Mouse (Mus musculus) olfactory bulb, adult 2 months (tissue): Measurements from ENCODE around the gene Fam241b.

ENCODE experiments used
- CTCF ChIP-seq: fragments of 200-500 bp; IDR thresholded peaks from 2 replicates; pipeline ENCODE4 v1.5.1; 2012; ENCODE audit warnings: low read depth, mild to moderate bottlenecking, low read length, moderate library complexity; ENCODE audit not compliant: insufficient read depth
- POLR2A ChIP-seq: fragments of 200-500 bp; IDR thresholded peaks from 2 replicates; pipeline ENCODE4 v1.6.1; 2012; ENCODE audit warnings: mild to moderate bottlenecking, low read depth, low read length, moderate library complexity; ENCODE audit not compliant: insufficient read depth

DNA sequence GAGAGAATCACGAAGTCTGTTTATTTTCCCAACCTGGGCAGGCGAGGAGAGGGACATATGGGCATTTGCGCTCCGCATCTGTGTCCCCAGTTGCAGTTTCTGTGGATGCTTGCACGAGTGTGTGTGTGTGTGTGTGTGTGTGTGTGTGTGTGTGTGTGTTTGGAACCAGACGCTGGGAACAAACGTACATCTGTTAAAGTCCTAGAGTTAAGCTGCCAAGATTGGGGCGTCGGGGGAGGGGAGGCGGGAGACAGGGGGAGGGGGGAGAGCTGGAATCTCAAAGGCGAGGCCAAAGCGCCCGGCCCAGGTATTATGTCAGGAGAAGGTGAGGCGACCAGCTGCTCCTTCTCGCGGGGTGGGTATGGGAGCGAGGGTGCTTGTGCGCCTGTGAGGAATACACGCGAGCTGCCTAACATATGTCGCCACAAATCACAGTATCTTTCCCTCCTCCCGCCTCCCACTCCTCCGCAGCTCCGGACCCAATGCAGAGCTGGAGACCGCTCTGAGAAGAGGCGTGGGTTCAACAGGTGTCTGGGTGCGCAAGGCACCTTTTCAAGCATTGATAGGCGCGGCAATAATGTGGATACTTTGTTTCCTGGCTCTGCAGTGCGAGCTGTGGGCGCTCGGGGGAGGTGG, 15.3 kb downstream of the Fam241b start:
- TF ChIP-seq CTCF (no peak), POLR2A (no peak)
